In genomic region chr19:58110491-58110890, GRCm38 (mm10) we compare ENCODE assay signal across 17 mouse cellular contexts.
"Had no signal": no experiment of that assay in that cellular context is flagged by ENCODE, and none has a peak within 500 bp of the region (broad histone marks: within the 10 kb centered on the region; RNA-seq: fewer than 3 reads in every experiment).

No protein-coding gene starts in this region.

- H3K4me2 ChIP-seq: lung, embryonic 15.5 days; midbrain, embryonic 12.5 days; midbrain, embryonic 15.5 days; neural tube, embryonic 12.5 days; stomach, embryonic 15.5 days had no signal

- H3K4me3 ChIP-seq: lung, embryonic 15.5 days; megakaryocyte, embryonic 14.5 days; midbrain, embryonic 12.5 days; midbrain, embryonic 15.5 days; neural tube, embryonic 12.5 days; stomach, embryonic 15.5 days had no signal

- DNase-seq: liver, postnatal 0 days; lung, adult 2 months; lung, postnatal 14 days; lung, postnatal 36 days; right cerebral cortex, postnatal 14 days; thymus, adult 2 months; thymus, postnatal 25 days; thymus, postnatal 4 days had no signal

- H3K27ac ChIP-seq: lung, embryonic 15.5 days; macrophage; midbrain, embryonic 12.5 days; midbrain, embryonic 15.5 days; neural tube, embryonic 12.5 days; stomach, embryonic 15.5 days; stomach, postnatal 0 days had no signal

- ATAC-seq: liver, postnatal 0 days; lung, postnatal 0 days; midbrain, embryonic 15.5 days had no signal

- H3K4me1 ChIP-seq: lung, embryonic 15.5 days; stomach, embryonic 15.5 days had no signal

- H3K9me3 ChIP-seq: lung, embryonic 15.5 days; midbrain, embryonic 12.5 days; midbrain, embryonic 15.5 days; neural tube, embryonic 12.5 days; stomach, embryonic 15.5 days had no signal

- H3K9ac ChIP-seq: liver, postnatal 0 days; lung, embryonic 15.5 days; midbrain, embryonic 12.5 days; midbrain, embryonic 15.5 days; neural tube, embryonic 12.5 days; stomach, embryonic 15.5 days had no signal

- H3K27me3 ChIP-seq: lung, embryonic 15.5 days; megakaryocyte, embryonic 14.5 days; midbrain, embryonic 15.5 days; stomach, embryonic 15.5 days had no signal

- H3K36me3 ChIP-seq: lung, embryonic 15.5 days; midbrain, embryonic 12.5 days; midbrain, embryonic 15.5 days; neural tube, embryonic 12.5 days; stomach, embryonic 15.5 days had no signal
